Mouse (Mus musculus) small intestine, adult 2 months (tissue): Measurements from ENCODE around the gene Fam131a.

Experiments
- CTCF ChIP-seq: fragments of 200-500 bp; IDR thresholded peaks from 2 replicates; pipeline ENCODE4 v1.5.1; 2012; ENCODE audit warnings: low read depth, mild to moderate bottlenecking, control low read depth, inconsistent platforms, low read length, moderate library complexity, mixed read lengths; ENCODE audit not compliant: insufficient replicate concordance, insufficient read length; ENCODE audit errors: extremely low read depth
- POLR2A ChIP-seq: fragments of 200-500 bp; IDR thresholded peaks from 2 replicates; pipeline ENCODE4 v1.6.1; 2012; ENCODE audit warnings: low read depth, mild to moderate bottlenecking, control low read depth, inconsistent platforms, low read length, moderate library complexity

GRCm38 (mm10) chr16:20693111-20693701 is at the start of gene Fam131a:
- no peak; the same call in 1 of the 2 replicates for TF ChIP-seq POLR2A
- TF ChIP-seq CTCF, result no peak
